Mouse (Mus musculus) bone marrow macrophage, adult 2 months (primary cell): ENCODE measurements at regions not wholly inside any gene's neighbourhood (a gene's known extent, or its start where the extent isn't known, plus 50 kb on each side); places are given as distances from the start of the nearest gene placed in this dataset.

Experiments
- CTCF ChIP-seq: IDR thresholded peaks from 2 replicates; pipeline ENCODE4 v1.5.1; 2012; ENCODE audit warnings: low read depth, mild to moderate bottlenecking, low read length, moderate library complexity
- POLR2A ChIP-seq: IDR thresholded peaks from 2 replicates; pipeline ENCODE4 v1.6.1; 2012; ENCODE audit warnings: mild to moderate bottlenecking, low read depth, low read length, borderline replicate concordance

DNA sequence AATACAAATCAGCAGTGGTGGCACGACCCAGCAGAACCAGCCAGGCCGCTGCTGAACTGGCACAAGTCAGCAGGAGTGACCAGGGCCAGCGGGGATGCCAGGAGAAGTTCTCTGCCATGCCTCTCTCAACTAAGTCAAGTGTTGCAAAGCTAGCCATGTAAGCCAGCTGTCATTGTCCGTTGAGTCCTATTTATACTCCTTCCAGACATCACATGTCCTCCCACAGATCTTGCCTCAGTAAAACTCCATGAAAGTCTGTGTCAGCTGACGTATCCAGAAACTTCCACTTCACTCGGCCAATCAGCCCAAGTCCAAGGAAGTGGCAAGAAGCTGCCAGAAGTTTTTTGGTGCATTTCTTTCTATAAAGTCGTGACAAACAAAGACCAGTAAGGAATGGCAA is 76.0 kb upstream of the Diaph3 start:
- TF ChIP-seq POLR2A (no peak), CTCF (no peak)
